Mouse (Mus musculus): Measurements from ENCODE around the gene Dcaf10.

Dcaf10 gene

GRCm38 (mm10) chr4:45419051-45419450 lies 77.2 kb downstream of the Dcaf10 start:
- no peak for DNase-seq (ENCODE audit: low read depth)

DNA sequence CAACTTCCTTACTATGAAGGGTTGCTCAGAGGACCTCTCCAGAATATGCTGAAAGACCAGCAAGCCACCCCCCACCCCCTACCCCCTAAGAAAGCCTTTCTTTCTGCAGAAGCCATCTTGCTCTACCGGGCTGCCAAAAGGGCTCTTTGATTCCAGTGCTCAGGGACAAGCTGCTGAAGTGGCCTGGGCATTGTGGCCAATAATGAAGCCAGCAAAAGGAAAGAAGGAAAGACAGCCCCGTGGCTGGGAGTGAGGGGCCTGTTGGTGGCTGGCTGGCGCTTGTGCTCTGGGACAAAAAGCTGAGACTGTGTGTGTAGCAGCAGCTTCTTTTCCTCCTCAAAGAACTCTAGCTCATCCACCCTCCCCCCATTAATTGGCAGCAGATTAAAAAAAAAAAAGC lies 78.8 kb downstream of the Dcaf10 start:
- DNase-seq (ENCODE audit: low read depth), result no peak

- no peak for DNase-seq (ENCODE audit: low read depth)
These were observed 79.8 kb downstream of the Dcaf10 start for GRCm38 (mm10) chr4:45421519-45422260.

GRCm38 (mm10) chr4:45422640-45423039 lies 80.7 kb downstream of the Dcaf10 start:
- DNase-seq (ENCODE audit: low read depth), result no peak

DNA sequence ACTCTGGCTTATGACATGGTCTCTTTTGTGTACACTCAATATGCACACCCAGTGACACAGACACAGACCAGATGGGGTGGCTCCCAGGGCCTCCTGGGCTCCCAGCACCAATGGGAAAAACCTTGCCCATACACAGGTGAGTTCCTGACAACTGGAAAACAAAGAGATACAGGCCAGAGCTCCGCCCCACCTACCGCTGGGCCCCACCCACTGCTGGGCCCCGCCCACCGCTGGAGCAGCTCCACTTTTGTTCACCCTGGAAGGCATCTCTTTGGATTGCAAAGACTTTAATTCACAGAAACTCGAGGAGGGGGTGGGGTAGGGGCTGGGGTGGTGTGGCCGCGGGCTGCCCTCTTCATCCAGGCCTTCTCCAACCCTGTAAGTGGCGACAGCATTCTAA lies 81.5 kb downstream of the Dcaf10 start:
- no peak for DNase-seq (ENCODE audit: low read depth)

GRCm38 (mm10) chr4:45426724-45427457 lies 85.0 kb downstream of the Dcaf10 start:
- no peak for DNase-seq (ENCODE audit: low read depth)

Measured in fibroblast of lung, adult 2 months (primary cell).